Mouse (Mus musculus) spleen, adult 18-20 months (tissue): ENCODE measurements at regions not wholly inside any gene's neighbourhood (a gene's known extent, or its start where the extent isn't known, plus 50 kb on each side); places are given as distances from the start of the nearest gene placed in this dataset.

ENCODE experiments used
- DNase-seq, 2 experiments: peaks; one replicate each; pipeline ENCODE4 v3.0.0; 2022; ENCODE audit warnings: mixed read lengths in 2 of 2

DNA sequence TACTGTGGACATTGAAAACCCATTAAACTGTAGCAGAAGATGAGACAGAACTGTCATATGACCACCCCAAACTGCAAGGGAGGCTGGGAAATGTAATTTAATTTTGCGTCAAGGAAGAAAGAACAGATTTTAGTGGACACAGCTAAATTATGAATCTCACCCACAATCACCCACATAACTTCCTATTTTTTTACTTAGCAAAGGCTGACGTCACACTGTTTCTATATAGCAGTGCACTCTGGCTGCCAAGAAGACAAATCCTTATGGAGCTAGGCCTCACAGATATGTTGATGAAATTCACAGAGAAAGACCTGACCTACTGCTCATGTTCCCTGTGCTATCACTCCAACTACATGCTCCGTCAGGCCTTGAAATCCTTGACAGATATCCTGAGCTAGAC lies 118.5 kb upstream of the Lmo4 start:
- no peak for DNase-seq

DNA sequence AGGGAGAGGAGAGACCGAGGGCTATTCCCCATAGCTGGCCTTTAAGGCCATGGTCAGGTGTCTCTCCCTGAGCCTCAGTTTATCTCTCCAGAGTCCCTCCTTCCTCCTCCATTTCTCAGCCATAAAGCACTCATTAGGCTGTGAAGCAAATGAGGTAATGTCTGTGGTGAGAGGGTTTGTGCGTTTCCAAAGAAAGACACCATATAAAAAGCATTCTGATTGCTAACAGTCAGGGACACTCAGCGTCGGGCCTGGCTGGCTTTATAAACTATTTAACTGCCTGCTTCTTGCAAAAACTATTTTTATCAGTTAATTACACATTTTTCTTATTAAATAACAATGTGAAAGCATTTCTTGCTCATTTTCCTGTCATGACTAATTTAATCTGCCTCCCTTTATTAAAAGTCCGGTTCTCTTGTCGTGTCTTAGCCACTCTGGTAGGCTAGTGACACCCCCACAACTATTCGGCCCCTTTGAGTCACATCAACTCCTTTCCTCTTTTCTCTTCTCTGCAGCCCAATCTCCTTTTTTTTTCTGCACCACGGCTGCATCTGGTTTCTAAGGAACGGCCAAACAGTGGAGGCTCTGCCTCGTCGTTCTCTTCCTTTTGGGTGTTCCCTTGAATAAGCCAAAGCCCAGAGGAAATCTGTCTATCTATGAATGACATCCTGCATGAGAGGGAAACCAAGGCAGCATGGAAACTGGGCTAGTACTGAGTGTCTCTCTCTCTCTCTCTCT lies 114.6 kb upstream of the Lmo4 start:
- DNase-seq = no peak

DNA sequence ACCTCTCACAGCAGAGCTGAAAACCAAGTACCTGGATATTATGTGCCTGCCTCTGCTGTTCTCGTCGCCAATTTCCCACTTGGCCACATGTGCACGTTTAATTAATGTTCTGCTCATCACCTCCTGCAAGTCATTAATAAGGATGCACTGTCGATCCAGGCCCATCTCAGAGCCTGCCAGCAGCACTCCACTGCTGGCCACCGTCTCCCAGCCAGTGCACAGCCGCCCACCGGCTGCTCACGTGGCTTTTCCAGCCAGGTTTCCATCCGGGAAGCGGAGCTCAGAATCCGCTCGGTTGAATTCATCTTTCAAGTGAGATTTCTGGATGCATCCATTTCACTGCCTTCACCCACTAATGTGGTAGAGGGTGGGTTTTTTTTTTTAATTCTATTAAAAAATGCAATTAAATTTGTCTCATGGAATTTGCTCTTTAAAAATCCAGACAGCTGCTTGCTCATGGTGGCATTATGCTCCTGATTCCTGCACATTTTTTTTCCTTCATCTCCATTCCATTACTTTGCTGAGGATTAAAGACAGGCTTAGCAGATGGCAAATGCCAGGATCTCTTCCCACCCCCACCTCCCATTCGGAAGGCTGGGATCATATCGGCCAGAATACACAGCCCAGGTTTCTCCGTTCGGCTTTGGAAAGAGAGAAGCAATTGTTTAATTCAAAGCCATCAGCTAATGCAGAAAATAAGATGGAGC lies 113.9 kb upstream of the Lmo4 start:
- no peak for DNase-seq

DNA sequence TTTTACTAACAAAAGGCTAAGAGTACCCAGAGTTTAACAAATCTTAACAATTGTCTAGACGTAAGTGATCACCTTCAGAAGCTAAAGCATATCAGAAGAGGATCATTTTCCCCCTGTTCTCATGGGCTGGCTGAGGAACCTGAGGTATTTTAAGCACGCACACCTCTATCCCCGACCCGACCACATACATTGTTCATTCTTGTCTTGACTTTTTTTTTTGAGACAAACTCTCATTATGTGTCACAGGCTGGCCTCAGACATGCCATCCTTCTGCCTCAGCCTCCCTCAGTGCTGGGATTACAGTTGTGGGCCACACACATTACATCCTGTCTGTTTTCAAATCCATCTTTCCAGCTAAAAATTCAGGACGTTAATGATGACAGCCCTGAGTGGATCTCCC lies 105.7 kb upstream of the Lmo4 start:
- no peak for DNase-seq

DNA sequence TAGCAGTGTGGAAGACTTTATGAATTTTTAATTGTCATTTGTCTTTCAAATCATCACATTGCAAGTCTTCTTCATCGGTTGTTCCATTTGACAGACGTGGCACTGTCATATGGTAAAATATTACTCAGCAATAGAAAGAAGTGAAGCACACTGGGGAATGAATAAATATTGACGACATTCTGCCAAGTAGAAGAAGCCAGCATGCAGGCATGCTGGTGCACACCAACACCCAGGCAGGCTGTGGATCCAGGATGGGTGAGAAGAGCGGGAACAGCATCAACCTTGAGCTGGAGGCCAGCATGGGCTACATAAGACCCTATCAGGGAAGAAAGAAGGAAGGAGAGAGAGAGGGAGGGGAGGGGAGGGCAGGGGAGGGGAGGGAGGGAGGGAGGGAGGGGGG lies 103.6 kb upstream of the Lmo4 start:
- DNase-seq = no peak

DNA sequence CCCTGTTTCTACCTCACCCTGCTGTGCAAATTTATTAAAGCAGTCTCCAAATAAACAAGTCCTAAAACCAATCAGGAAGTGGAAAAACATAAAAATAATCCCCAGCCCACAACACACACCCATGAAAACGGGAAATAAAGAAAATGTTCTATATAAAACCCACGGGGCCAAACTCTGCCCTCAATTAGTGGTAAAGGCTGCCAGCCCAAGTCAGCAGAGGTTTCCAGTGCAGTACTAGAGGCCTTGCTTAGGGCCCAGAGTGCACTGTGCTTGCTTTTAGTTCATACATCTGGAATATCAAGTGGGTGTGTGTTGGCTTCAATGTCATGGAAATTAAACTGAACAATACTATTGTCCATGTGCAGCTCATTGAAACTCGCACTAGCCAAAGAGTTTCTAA lies 102.5 kb upstream of the Lmo4 start:
- DNase-seq = no peak

DNA sequence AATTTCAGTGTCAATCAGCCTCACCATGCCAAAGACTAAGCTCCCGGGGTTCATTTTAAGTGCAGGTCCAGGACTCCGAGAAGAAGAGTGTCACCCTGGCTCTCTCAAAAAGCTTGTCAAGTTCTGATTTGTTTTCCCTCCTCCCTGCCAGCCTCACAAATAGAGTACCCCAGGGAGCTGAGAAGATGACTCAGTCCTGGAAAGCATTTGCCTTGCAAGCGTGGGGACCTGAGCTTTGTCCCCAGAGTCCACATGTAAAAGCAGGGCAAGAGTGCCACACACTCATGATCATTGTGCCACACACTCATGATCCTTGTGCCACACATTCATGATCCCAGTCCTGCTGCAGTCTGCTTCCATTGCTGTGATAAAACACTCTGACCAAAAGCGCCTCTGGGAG lies 100.4 kb upstream of the Lmo4 start:
- DNase-seq = no peak

DNA sequence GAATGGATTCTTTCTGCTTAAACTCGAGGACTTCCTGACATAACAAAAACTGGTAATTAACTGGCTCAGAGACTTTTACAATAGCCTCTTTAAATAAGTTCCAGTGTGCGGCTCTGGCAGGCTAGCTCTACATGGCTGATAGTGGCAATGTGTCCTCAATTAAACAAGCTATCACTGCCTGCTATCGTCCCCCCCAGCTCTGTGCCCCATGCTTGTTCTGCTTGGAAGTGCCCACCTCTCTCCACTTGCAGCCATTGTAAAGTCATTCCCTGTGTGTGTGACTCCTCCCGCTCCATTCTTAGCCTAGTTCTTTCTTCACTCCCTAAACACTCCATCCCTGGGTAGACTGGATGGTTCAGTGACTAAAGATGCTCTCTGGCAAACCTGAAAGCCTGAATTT lies 99.9 kb upstream of the Lmo4 start:
- DNase-seq = no peak

DNA sequence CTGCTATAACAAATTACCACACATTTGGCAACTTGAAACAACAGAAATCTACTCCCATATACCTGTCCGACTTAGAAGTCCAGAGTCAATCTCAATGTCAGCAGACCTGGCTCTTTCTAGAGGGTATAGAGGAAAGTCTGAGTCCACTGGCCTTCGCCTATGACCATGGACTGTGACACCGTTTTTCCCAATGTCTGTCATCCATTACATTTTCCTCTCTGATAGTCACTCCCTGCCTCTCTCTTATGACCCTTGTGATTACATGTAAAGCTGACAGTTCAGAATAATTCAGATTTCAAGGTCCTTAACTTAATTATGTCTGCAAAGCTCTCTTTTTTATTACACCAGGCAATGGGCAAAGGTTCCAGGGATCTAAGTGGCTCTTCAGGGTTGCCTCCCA lies 97.6 kb upstream of the Lmo4 start:
- no peak for DNase-seq

DNA sequence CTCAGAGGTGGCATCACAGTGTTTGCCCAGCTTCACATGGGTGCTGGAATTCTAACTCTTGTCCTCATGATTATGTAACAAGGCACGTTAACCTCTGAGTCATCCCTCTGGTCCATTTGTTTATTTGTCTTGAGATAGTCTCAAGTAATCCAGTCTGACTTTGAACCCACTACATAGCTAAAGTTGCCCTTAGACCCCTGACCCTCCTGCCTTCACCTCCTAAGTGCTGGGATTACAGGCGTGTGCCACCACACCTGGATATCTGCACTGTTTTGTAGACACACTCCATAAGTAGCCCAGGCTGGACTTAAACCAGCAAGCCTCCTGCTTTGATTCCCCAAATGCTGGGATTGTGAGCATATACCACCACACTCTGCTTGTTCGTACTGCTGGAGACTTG lies 96.0 kb upstream of the Lmo4 start:
- DNase-seq = no peak

DNA sequence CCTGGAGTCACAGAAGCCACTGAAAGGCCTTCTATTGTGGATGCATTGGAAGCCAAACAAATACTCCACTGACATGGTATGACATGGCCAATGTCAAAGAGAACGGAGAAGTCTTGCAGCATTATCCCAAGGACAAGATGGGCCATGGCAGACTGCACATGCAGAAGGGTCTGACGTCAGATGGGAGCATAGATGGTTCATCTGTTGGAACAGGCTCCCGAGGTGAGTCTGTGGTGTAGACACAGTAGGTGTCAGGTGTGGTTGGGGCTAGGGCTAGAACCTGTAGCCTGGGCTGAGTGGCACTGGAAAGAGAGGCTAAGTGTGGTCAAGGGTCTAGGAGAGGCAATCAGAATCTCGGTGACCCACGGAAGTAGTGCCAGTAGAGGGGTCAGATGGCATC lies 94.2 kb upstream of the Lmo4 start:
- no peak for DNase-seq

DNA sequence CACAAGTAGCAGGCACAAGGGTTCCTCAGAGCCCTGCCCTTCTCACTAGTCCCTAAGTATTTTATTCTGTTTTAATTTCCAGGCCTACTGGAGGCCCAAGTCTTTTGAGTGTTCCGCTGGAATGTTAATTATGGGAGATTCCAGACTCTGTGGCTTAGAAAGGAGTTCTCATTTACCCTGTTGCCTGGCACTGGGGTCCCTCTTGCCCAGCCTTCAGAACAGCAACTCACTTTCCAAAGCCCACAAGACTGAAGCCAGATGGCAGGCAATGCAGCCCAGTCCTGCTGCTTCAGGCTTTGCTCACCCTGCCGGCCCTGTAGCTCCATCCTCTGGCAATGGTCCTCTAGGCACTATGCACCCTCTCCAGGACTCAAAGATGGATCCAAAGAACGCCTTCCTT lies 84.5 kb upstream of the Lmo4 start:
- no peak for DNase-seq

DNA sequence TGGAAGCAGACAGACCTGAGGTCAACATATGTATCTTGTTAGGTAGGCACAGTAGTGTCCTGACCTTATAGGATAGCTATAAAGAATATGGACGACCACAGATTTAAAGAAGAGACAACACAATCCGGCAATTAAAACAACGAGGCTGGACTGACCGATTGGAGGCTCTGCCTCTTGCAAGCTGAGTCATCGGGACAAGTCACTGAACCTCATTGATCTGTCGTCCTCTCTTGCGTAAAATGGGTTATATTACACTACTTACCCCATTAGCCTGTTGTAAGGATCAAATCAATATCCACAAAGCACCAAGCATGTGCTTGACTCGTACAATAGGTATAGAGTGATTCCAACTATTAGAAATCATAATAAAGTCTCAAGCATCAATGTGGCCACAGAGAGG lies 81.1 kb upstream of the Lmo4 start:
- no peak for DNase-seq

DNA sequence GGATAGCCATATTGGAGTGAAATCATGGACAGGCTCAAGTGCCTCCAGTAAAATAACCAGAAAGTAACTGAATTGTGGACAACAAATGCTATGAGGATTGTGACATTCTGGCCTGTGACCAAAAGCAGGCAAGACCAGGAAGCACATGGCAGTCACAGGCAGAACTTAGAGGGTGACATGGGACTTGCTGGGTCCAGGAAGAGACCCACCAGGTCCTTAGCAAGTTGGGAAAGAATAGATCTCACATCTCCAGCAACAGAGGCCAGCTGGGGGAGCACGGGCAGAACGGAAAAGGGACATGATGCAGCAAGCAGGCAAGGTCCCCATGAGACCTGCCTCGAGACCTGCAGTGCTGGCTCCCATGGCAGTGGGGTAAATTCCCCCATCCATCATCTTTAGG lies 79.3 kb upstream of the Lmo4 start:
- DNase-seq = no peak

DNA sequence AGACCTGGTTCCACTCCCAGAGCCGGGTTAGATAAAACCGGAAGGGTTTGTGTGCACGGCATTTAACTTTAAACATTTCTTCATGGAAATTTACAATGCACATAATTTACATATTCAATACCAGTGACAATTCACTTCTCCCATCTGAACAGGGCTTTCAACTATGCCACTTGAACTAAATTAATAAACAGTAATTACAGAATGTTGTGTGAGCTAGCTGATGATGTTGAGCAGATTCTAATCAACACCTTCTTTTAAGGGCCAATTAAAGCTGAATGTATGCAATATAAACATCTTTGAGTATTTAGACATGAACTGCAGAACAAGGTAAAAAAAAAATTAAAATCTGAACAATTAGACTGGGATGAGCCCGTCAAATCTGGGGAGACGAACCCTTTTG lies 68.1 kb upstream of the Lmo4 start:
- DNase-seq = no peak

DNA sequence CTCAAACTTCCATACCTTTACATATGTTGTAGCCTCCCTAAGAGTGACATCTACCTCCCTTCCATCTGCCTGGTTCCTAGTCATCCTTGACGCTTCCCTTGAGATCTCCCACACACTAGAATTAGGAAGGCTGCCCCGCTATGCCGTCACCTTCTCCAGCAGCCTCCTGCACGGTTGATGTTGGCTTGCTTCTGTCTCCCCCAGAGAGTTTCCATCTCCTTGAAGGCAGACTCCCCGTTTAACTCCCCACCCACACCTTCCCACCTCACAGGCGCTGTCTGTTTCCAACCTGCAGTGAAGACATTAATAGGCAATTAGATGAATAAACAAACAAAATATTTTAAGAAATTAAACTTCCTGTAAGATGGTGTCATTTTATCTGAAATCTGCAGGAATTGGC lies 65.2 kb upstream of the Lmo4 start:
- DNase-seq = no peak

DNA sequence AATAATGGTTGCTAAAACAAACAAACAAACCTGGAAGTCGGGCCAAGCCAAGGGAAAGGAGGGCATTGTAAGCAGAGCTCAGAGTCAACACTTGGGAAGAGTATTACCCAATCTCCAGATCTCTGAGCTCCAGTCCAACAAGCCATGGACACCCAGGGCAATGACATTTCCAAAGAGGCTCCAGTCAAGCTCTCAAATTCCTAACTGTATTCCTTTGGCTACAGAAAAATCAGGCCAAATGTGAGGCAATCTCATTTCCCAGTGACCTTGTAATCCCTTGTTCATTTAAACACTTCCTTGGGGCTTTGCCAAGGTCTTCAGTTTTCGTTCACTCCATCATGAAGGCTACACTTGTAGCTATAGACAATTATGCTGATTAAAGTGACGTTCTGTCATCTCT lies 59.5 kb upstream of the Lmo4 start:
- no peak for DNase-seq

DNA sequence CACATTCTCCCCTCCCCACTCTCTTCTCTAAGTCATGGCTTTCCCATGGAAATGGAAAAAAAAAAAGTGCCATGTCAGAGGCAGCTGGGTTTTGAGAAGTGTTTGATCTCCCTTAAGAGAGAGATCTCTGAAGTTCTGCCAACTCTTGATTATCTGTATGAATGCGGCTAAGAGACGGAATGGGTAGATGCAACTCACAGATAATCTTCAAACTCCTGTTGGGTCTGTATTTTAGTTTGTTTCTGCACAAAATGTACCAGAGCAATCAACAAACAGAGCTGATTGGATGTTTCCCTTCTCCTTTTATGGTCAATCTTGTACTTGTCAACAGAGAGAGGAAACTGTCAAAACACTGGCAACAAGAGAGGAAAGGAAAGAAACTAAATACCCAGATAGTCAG lies 55.9 kb upstream of the Lmo4 start:
- no peak for DNase-seq

DNA sequence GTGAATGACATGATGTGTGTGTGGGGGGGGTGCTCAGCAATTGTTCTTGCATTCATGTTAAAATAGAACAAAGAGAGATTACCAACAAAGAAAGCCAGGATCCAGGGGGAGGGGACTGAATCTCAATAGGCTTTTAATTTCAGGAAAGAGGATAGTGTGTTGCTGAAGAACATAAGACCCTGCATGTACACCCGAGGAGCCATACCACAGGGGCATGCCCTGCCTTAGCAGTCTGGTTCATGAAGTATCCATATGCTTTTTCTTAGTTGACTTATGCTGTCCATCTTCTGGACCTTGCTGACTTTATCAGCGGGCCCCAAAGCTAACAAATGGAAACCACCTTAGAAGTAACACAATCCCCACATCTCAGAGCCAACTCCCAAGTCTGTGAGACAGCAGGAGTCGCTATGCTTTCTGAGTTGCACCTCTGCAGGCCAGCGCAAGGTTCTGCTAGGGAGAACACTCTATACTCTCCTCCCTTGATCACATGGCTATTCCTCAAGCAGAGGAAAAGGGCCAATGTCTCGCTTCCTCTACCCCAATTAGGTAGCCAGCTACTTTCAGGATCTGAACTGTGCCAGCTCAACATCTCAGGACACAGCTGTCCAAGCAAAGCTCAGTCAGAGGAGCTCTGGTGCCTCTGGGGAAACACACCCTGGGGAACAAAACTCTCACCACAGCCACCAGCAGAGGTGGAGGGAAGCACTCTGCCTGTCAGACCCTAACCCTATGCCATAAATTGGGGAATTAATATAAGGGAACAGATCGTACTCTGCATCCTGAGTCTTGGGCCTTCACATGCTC lies 52.9 kb upstream of the Lmo4 start:
- no peak for DNase-seq

DNA sequence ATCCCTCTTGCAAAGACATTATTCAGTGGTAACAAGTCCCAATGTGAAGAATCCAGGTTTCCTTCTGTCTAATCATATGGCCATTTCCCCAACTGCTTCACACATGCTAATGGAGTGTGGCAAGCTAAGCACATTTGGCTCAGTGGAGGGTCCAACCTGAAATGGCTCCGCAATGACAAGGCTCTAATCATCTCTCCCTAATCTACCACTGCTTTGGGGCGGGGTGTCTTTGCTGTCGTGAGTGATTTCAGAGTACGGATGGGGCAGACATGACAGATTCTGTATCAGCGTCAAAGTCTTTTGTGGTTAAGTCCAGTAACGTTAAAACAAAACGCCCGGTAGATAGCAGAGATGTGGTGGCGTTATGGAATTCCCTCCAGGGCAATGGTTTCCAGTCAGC lies 52.2 kb upstream of the Lmo4 start:
- no peak for DNase-seq

DNA sequence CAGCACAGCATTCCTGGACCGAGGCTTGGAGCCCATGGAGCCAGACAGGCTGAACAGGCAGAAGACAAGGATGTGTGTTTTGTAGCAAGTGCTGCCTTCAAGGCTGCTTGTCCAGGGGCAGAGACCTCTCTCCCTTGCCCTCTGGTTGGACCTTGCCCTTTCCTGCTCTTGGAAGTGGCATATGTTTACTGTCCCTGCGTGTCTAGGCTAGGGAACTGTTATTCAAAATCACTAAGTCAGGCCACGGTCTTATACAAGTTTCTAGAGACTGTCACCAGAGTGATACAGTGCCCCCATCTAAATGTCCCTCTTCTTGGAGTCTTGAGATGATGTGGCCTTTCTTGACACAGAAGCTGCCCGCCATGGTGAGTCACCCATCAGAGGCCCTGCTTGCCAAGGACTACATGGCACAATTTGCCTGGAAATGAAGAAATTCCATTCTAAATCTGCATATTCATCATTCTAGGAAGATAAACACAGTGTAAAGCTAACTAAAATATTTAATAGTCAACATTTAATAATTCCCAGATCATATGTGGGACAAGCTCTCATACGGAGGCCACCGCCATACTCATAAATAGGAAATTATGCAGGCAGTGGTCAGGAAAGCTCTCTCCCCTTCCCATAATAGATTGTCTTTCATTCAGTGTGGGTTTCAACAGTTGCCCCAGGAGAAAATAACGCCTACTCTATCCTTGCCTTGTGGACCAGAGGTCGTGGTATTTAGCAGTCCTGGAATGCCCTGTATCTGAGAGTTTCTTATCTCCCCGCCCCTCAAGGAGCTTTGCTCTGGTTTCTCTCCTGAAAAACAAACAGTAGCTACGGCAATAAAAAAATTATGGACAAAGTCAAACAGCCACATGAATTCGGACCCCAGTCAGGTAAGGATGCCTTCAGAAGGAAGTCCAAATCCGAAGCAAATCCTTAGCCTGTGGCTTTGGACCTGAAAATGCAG lies 50.9 kb upstream of the Lmo4 start:
- no peak for DNase-seq
